Mouse (Mus musculus) thymus, postnatal 4 days (tissue): ENCODE measurements around the gene Hoxa1.

Source experiments
- DNase-seq: peaks from one replicate; pipeline ENCODE4 v3.0.0; 2021

The Hoxa1 gene

GRCm38 (mm10) chr6:52157466-52158275 lies 446 bp downstream of the Hoxa1 start:
- no peak for DNase-seq

GRCm38 (mm10) chr6:52156551-52157200 lies 1.4 kb downstream of the Hoxa1 start:
- no peak for DNase-seq

- DNase-seq, result no peak
Observed at GRCm38 (mm10) chr6:52155471-52155870, 2.6 kb downstream of the Hoxa1 start.

GRCm38 (mm10) chr6:52154044-52154443 lies 4.1 kb downstream of the Hoxa1 start:
- DNase-seq, result no peak

- DNase-seq, result no peak
Observed at GRCm38 (mm10) chr6:52153270-52153669, 4.8 kb downstream of the Hoxa1 start.

- no peak for DNase-seq
Observed at GRCm38 (mm10) chr6:52152226-52153193, 5.6 kb downstream of the Hoxa1 start.

- DNase-seq, result no peak
Observed at GRCm38 (mm10) chr6:52151571-52151970, 6.5 kb downstream of the Hoxa1 start.

GRCm38 (mm10) chr6:52150401-52150966 lies 7.6 kb downstream of the Hoxa1 start:
- DNase-seq, result no peak

- DNase-seq, result no peak
Observed at GRCm38 (mm10) chr6:52139115-52139514, 19.0 kb downstream of the Hoxa1 start.

- DNase-seq, result no peak
Observed at GRCm38 (mm10) chr6:52138576-52138975, 19.5 kb downstream of the Hoxa1 start.

- no peak for DNase-seq
Observed at GRCm38 (mm10) chr6:52137841-52138535, 20.1 kb downstream of the Hoxa1 start.

- DNase-seq, result no peak
Observed at GRCm38 (mm10) chr6:52123673-52124072, 34.4 kb downstream of the Hoxa1 start.

GRCm38 (mm10) chr6:52121173-52121572 lies 36.9 kb downstream of the Hoxa1 start:
- no peak for DNase-seq

GRCm38 (mm10) chr6:52118903-52119635 lies 39.0 kb downstream of the Hoxa1 start:
- DNase-seq, result no peak

- DNase-seq, result no peak
Observed at GRCm38 (mm10) chr6:52115899-52116298, 42.2 kb downstream of the Hoxa1 start.

- no peak for DNase-seq
Observed at GRCm38 (mm10) chr6:52111846-52112245, 46.3 kb downstream of the Hoxa1 start.

- DNase-seq, result no peak
Observed at GRCm38 (mm10) chr6:52107400-52107799, 50.7 kb downstream of the Hoxa1 start.

- no peak for DNase-seq
Observed at GRCm38 (mm10) chr6:52106716-52107115, 51.4 kb downstream of the Hoxa1 start.

GRCm38 (mm10) chr6:52106178-52106577 lies 51.9 kb downstream of the Hoxa1 start:
- DNase-seq, result no peak
